Mouse (Mus musculus): ENCODE data around the gene Sncb. TPM values are rescaled to one million over a fixed set of nuclear protein-coding genes. Genes with fewer than 3 reads are reported as not detected.

Gene Sncb
- polyA plus RNA-seq, 1 experiment = not detected

- TF ChIP-seq POLR2A (IDR thresholded peaks at IDR 0.05; ENCODE audit: borderline replicate concordance, low read depth, low read length) = no peak
- no peak for TF ChIP-seq CTCF (IDR thresholded peaks at IDR 0.05; ENCODE audit: low read depth, low read length)
Observed at GRCm38 (mm10) chr13:54726131-54726530, 40.3 kb downstream of the Sncb start.

DNA sequence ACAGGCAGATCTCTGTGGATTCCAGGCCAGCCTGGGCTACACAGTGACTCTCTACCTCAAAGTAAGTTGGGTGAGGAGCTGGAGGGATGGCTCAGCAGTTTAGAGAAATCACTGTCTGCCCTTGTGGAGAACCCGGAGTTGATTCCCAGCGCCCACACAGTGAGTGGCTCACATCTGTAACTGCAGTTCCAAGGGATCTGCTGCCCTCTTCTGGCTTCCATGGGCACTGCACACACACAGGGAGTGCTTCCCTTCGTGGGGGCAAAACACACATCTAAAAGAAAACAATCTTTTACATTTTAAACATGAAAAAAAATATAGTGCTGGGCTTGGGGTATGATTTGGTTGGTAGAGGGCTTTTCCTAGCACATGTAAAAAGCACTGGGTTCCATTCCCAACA is 43.3 kb downstream of the Sncb start:
- TF ChIP-seq CTCF (IDR thresholded peaks at IDR 0.05; ENCODE audit: low read depth, low read length) (no peak), POLR2A (IDR thresholded peaks at IDR 0.05; ENCODE audit: borderline replicate concordance, low read depth, low read length) (no peak)
- H3K4me3 ChIP-seq (ENCODE audit: insufficient read depth, low read length) = no peak overlapping the region

More at GRCm38 (mm10) chr13:54726131-54726530, 40.3 kb downstream of the Sncb start:
- Histone ChIP-seq H3K27ac (ENCODE audit: insufficient read depth, low read depth, low read length) (no peak overlapping the region), H3K4me1 (ENCODE audit: control insufficient read depth, insufficient read depth, low read length) (no peaks in the 10 kb centered on the region), H3K4me3 (ENCODE audit: insufficient read depth, low read length) (no peak overlapping the region)

GRCm38 (mm10) chr13:54716916-54717315 is 49.5 kb downstream of the Sncb start:
- no peak overlapping the region for H3K4me3 ChIP-seq (ENCODE audit: insufficient read depth, low read length)
- TF ChIP-seq POLR2A (IDR thresholded peaks at IDR 0.05; ENCODE audit: borderline replicate concordance, low read depth, low read length) = no peak
- TF ChIP-seq CTCF (IDR thresholded peaks at IDR 0.05; ENCODE audit: low read depth, low read length) = peak; percentile 74
- H3K27ac ChIP-seq (ENCODE audit: insufficient read depth, low read depth, low read length) = no peak overlapping the region
- no peaks in the 10 kb centered on the region for H3K4me1 ChIP-seq (ENCODE audit: control insufficient read depth, insufficient read depth, low read length)

More for the DNA sequence above, 43.3 kb downstream of the Sncb start:
- Histone ChIP-seq H3K27ac (ENCODE audit: insufficient read depth, low read depth, low read length) (no peak overlapping the region), H3K4me1 (ENCODE audit: control insufficient read depth, insufficient read depth, low read length) (no peaks in the 10 kb centered on the region)

DNA sequence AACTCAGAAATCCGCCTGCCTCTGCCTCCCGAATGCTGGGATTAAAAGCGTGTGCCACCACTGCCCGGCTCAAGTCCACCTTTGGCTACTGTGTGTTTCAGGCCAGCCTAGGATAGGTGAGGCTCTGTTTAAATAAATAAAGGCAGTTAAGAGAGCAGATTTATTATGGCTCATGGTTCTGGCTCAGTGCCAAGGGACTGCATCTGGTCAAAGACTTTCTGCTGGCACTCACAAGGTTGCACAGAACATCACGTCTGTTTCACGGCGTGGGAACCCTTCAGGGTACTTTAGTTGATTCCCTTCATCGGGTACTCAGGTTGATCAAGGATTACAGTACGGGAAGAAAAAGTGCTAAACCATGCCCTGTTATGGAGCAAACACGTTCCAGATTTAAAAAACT is 51.4 kb downstream of the Sncb start:
- Histone ChIP-seq H3K4me1 (ENCODE audit: control insufficient read depth, insufficient read depth, low read length) (no peaks in the 10 kb centered on the region), H3K4me3 (ENCODE audit: insufficient read depth, low read length) (no peak overlapping the region), H3K27ac (ENCODE audit: insufficient read depth, low read depth, low read length) (no peak overlapping the region)
- TF ChIP-seq POLR2A (IDR thresholded peaks at IDR 0.05; ENCODE audit: borderline replicate concordance, low read depth, low read length) (no peak), CTCF (IDR thresholded peaks at IDR 0.05; ENCODE audit: low read depth, low read length) (no peak)

- H3K4me3 ChIP-seq (ENCODE audit: insufficient read depth, low read length) = no peak overlapping the region
- TF ChIP-seq POLR2A (IDR thresholded peaks at IDR 0.05; ENCODE audit: borderline replicate concordance, low read depth, low read length) = no peak
- TF ChIP-seq CTCF (IDR thresholded peaks at IDR 0.05; ENCODE audit: low read depth, low read length) = no peak
- H3K4me1 ChIP-seq (ENCODE audit: control insufficient read depth, insufficient read depth, low read length) = no peaks in the 10 kb centered on the region
- no peak overlapping the region for H3K27ac ChIP-seq (ENCODE audit: insufficient read depth, low read depth, low read length)
Observed at GRCm38 (mm10) chr13:54714393-54714792, 52.0 kb downstream of the Sncb start.

DNA sequence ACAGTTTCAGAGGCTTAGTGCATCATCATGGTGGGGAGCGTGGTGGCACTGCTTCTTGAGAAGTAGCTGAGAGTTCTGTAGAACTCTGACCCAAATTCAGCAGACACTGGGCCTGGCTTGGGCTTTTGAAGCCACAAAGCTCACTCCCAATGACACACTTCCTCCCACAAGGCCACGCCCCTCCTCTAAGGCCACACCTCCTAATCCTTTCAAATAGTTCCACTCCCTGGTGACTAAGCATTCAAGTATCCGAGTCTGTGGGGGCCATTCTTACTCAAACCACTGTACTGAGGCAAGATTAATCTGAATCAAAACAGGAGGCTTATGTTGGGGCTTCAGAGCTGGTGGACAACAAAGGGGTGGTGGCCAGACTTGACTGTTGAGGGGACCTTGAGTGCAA is 55.5 kb downstream of the Sncb start:
- Histone ChIP-seq H3K4me3 (ENCODE audit: insufficient read depth, low read length) (no peak overlapping the region), H3K4me1 (ENCODE audit: control insufficient read depth, insufficient read depth, low read length) (no peaks in the 10 kb centered on the region), H3K27ac (ENCODE audit: insufficient read depth, low read depth, low read length) (no peak overlapping the region)
- no peak for TF ChIP-seq CTCF (IDR thresholded peaks at IDR 0.05; ENCODE audit: low read depth, low read length)
- no peak for TF ChIP-seq POLR2A (IDR thresholded peaks at IDR 0.05; ENCODE audit: borderline replicate concordance, low read depth, low read length)

Other genes with a start within 250 kb of the Sncb start
- 48.5 and 49.2 TPM in 2 replicates for gene 4833439L19Rik, start 201.2 kb downstream of the Sncb start, polyA plus RNA-seq (2012; ENCODE audit: insufficient read depth, insufficient read length, missing spikeins)
- 44.0 and 45.7 TPM in 2 replicates for gene Arl10, start 191.6 kb downstream of the Sncb start, polyA plus RNA-seq (2012; ENCODE audit: insufficient read depth, insufficient read length, missing spikeins)
- 18.0 and 19.3 TPM in 2 replicates for gene Nop16, start 176.5 kb downstream of the Sncb start, polyA plus RNA-seq (2012; ENCODE audit: insufficient read depth, insufficient read length, missing spikeins)
- 149 and 158 TPM in 2 replicates for gene Higd2a, start 176.4 kb downstream of the Sncb start, polyA plus RNA-seq (2012; ENCODE audit: insufficient read depth, insufficient read length, missing spikeins)
- gene Cltb, start 155.3 kb downstream of the Sncb start, polyA plus RNA-seq (2012; ENCODE audit: insufficient read depth, insufficient read length, missing spikeins) = 35.5 and 43.2 TPM in 2 replicates
- gene Faf2, start 144.8 kb downstream of the Sncb start, polyA plus RNA-seq (2012; ENCODE audit: insufficient read depth, insufficient read length, missing spikeins) = 40.8 and 49.9 TPM in 2 replicates
- gene Rnf44, start 72.7 kb downstream of the Sncb start, polyA plus RNA-seq (2012; ENCODE audit: insufficient read depth, insufficient read length, missing spikeins) = 87.3 and 96.2 TPM in 2 replicates
- gene Cdhr2, start 65.1 kb downstream of the Sncb start, polyA plus RNA-seq (2012; ENCODE audit: insufficient read depth, insufficient read length, missing spikeins) = not detected in 2 replicates
- gene Gprin1, start 16.7 kb downstream of the Sncb start, polyA plus RNA-seq (2012; ENCODE audit: insufficient read depth, insufficient read length, missing spikeins) = not detected in 2 replicates
- not detected in 2 replicates for gene Eif4e1b, start 17.4 kb upstream of the Sncb start, polyA plus RNA-seq (2012; ENCODE audit: insufficient read depth, insufficient read length, missing spikeins)
- gene Tspan17, start 22.8 kb upstream of the Sncb start, polyA plus RNA-seq (2012; ENCODE audit: insufficient read depth, insufficient read length, missing spikeins) = 52.0 and 67.7 TPM in 2 replicates
- 0.60 TPM in 1 of 2 replicates, not detected in the other for gene Unc5a, start 182.8 kb upstream of the Sncb start, polyA plus RNA-seq (2012; ENCODE audit: insufficient read depth, insufficient read length, missing spikeins)